Mouse (Mus musculus) spleen, adult 12 weeks (tissue): ENCODE results near the gene Nt5c1a.
"Not testable (repeated sequence)": the region's sequence is repeated elsewhere in the genome, so short reads cannot be mapped to it uniquely, and the experiment has no call there.

Experiments
- DNase-seq: peaks from one replicate; pipeline ENCODE4 v3.0.0; 2022; ENCODE audit warnings: low spot score

Nt5c1a gene

DNA sequence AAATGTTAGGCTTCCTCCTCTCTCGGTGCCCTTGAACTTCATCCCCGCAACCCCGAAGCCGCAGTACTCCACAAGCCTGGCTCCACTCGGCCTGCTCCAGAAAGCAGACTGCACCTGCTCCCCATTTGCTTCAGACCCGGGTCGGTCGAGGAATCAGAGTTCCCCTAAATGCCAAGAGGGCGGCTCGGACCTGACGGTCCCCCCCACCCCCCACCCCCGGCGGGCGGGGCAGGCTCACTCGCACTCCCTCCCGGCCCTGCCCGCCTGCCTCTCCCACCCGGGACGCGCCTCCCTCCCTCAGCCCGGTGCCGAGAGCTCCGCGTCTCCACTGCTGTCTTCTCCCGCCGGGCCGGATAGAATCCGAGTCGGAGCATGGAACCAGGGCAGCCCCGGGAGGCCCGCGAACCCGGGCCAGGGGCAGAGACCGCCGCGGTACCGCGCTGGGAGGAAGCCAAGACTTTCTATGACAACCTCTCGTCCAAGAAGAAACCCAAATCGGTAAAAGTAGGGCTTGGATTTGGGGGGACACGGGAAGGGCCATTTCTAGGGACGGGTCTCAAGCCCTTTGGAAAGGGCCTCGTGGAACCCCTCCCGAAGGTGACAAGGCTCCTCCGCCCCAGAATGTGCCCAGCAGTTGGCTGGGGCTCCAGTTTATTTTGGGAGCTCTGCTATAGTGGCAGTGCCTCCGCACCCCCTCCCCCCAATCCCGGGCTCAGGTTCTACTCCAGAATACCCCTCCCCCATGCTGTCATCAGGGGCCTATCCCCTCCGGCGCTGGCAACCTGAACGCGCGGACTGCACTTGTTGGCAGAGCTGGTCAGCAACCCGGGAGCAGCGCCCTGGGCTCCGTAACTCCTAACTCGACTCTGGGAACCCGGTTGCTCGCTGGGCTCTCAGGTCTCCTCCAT lies at the start of gene Nt5c1a:
Gene Nt5c1a (plus strand): TSS at position 319 of the 908 bp plus-strand sequence.
- no peak for DNase-seq

DNA sequence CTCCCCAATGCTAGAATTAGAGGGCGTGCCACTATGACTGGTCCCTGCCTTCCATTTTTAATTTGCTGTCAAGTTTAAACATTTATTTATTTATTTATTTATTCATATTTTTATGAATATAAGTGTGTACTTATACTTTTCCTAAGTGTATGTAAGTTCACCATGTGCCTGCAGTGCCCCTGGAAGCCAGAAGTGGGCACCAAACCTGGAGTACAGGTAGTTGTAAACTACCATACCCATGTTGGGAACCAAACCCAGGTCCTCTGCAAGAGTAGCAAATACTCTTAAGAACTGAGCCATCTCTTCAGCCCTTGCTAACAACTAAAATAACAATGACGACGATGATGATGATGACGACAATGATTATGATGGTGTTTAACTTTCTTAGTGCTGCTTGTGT lies 49.3 kb upstream of the Nt5c1a start:
- no peak for DNase-seq

DNA sequence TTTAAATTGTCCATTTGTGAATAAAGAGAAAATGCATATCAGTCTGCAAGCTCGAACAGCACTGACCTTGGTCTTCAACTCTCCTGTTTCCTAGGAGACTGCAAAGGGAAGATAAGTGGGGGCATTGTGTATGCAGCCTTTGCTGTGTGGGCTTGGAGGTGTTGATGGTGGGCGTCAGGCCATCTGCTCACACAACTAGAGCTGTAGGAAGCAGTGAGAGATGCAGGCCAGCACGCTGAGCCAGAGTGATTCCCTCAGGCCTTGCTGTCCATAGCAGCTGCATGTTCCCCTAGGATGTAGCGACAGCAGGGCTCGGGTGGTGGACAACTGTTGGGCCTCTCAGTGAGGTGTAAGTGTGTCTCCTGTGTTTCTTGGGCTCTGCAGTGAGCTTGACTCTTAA lies 48.3 kb upstream of the Nt5c1a start:
- DNase-seq, result no peak

DNA sequence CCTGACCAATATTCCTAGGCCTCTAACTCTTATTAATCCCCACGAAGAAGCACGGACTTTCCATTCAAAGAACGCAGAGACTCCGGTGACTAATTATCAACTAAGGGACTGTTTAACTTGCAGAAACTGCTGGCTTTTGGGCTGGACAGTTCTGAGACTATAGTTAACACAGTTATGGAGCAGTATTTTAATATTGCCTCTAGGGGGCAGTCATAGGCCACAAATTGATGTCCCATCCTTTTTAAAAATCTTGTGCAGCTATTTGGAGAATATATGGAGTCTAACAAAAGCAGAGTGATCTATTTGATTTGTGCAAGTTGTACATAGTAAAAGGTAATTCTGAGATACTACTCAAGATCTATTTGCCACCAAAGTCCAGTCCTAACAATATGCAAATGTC lies 46.3 kb upstream of the Nt5c1a start:
- no peak for DNase-seq

DNA sequence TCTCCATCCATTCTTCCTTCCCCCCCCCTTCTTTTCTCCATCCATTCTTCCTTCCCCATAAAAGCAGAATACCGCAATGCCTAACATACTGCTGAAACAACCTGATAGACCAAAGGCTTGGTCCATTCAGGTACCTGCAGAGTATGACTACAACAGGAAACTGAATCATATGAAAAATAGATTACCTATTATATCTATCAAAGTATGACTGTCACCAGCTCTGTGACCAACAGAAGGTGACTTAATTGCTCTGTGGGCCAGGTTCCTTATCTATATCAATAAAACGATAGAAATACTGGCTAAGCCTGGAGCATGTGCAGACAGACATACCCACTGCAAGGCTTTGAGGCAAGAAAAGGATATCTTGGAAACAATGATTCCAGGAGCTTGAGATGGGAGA lies 45.9 kb upstream of the Nt5c1a start:
- no peak for DNase-seq

DNA sequence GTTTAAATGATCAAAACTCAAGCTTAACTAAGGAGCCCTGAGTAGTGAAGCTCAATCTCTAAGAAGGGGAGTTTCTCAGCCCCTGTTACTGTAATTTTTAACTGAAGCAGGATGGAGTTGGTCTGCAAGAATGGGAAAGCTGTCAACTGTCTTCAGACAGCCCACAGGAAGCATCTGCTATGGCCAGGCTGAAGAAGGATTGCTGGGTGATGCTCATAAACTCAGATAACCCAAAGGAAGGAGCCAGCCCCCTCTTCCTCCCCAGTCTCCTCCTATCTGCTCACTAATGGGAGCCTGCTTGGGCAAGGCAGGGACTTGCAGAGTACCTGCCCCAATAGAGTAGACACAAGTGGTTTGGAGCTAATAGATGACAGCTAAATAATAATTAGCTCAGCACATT lies 45.5 kb upstream of the Nt5c1a start:
- DNase-seq, result no peak

DNA sequence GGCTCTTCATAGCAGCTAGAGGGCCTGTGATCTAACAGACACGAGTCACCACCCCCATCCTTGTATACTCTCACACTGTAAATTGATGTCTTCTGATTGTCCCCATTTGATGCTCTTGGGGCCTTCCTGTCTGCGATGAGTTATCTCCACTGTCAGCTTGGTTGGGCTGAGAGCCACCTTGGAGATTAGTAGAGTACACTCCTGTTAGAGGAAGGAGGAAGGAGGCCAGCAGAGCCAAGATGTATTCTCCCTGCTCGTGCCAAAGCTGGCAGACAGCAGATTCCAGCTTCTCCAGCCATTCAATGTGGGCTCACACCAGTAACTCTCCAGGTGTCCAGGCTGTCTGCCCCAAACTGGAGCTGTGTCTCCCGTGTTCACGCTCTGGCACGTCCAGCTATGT lies 40.7 kb upstream of the Nt5c1a start:
- DNase-seq, result no peak

DNA sequence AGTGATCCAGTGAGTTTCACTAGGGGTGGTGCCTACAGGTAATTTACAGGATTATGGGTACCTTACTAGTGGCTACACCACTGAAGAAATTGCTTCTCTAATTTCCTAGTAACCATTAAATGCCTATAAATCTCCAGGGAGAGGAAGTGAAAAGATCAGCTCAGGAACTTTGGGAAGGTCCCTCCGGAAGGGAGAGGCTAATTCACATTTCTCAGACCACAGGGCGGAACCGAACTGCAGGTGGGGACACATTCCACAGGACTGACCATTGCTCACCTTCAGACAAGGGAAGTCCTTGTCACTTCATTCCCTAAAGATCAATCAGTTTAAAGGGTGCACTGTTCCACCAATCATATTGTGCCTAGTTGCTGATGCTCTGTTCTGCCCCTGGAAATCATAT lies 40.1 kb upstream of the Nt5c1a start:
- not testable (repeated sequence) for DNase-seq

DNA sequence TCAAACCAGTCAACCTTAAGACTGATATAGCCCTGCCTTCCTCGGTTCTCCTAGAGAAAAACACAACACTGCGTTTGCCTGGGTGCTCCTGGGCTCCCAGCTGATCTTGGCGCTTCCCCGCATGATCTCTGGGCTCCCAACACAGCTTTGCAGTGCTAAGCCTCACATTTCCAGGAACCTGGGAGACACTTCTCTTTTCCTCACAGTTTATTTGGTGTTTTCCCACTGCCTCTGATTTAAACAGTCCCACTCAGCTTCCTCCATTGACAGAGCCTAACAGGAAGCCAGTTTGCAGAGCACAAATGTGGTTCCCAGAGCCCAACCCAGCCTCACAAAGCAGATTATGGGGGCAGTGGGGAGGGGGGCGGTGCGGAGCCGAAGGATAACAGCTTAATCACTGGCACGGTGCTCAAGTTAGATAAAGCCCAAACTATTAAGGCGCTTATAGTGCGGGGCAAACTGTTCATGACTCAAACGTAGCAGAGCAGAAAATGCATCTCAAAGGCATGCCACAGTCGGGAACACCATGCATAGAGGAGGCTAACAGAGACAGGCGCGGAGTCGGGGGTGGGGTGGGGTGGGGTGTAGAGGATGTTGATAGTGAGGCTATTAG lies 38.9 kb upstream of the Nt5c1a start:
- DNase-seq, result no peak

DNA sequence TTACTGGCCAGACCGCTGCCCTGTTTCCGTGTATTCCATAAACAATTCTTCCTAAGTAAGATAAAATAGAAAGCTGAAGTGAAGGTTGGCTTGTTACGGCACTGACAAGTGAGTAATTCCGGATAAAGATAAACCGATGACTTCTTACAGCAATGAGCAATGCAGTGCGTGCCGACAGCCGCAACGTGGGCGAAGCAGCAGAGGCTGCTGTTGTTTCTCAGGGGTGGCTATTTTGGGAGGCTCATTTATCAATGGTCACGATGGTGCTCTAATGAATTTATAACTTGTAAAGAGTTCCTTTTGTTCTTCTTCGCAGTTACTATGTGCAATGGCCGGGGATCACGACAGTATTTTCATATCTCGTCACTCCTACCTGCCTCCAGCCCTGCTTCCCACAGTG lies 37.1 kb upstream of the Nt5c1a start:
- no peak for DNase-seq

DNA sequence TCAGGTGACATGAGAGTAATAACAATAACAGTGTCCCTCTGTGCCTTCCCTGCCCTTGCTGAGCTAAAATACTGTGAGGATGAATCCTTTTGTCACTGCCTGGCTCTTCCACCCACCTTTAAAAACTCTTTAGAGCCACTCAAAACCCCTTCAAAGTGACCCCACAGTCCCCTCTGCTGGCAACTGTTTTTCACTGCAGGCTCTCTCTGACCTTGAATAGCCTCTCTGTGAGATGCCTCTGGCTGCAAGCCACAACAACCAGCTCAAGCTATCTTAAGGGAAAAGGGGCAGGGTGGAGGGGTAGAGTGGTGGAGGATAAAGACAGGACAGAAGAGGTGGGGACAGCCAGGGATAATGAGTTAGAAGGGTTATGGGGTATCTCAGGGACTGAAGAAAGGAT lies 29.5 kb upstream of the Nt5c1a start:
- no peak for DNase-seq

DNA sequence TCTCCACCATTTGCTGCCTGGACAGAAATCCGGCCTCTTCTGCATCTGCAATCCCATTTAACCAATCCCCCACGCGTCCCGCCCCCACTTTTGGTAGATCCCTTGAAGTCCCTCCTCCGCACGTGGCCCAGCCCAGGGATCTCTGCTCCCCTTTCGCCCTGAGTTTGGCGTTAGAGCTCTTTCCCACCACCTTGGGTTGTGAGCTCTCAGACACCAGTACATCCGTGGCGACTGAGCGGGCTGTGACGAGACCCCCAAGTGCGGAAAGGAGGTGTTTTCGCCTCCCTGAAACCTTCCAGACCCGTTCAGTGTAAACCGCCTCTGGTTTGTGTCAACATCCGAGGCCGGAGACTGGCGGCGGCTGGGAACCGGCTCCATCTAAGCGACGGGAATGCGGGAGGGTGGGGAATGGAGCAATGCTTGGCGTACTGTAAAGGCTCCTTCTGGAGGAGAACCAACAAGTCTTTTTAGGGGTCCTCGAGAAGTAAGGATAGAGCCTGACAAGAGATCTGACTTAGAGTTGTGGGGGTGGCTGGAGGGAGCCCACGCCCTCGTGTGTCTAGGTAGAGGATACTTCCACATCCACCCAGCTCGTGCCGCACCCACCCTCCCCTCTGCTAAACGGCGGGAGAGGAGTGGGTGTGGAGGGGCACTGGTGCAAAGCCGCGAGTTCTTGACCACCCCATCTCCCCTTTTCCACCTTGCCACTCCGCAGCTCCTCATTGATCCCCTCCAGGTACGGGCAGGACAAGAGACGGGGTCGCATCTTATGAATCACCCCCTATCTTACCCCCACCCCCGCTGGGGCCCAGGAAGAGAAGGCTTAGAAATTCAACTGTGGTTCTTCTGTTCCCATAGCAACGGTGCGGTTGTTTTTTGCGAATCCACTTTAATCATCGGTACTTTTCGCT lies 18.7 kb upstream of the Nt5c1a start, which contains the start of gene Hpcal4:
Gene Hpcal4 (plus strand): TSS at position 900 of the 911 bp plus-strand sequence.
- no peak for DNase-seq

DNA sequence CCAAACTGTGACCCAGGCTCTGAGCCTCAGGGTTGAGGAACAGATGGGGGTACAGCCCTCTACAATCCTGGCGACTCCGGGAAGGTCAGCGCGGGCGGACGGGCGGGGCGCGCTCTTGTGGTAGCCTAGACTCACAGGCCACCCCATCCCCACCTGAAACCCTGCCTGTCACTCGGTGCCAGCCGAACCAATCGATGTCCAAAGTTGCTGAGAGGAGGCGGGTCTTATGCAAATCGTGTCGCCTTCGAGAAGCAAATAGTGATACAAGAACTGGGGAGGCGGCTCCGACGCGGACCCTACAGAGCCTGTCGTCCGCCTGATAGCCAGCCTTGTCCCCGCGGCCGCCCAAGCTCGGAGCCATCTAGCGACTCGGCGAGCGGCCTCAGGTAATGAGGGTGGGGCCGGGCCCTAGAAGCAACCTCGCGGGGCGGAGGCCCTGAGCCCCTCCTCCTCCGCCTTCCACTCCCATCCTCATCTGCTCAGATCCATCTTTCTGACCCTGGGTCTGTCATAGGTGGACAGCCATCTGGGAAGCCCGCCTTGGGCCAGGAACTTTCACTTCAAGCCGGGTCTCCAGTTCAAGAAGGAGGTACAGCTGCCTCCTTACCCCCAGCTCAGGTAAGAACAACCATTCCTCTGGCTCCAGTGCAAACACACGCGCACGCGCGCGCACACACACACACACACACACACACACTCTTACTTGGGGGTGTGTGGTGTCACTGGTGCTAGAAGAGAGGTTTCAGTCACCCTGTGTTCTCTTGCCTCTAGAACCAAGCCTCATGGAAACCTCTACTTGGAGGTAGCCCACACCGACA lies 17.9 kb upstream of the Nt5c1a start:
- DNase-seq, result peak; percentile 18

DNA sequence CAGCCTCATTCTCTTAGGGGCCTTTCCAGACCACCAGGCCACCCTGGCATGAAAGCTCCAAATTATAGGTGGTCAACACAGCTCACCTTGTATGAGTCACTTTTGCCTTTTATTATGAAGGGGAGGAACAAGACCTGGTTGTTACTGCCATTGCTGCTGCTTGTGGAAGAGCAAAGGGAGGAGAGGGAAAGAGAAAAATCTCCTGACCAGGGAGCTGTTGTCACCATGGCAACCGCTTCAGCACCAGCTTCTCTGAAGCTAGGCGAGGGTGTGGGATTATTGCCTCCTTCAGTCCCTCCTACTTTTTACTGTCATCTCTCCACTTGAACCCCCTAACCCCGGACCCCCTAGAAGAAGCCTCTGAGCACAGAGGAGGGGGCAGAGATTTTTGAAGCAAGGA lies 16.5 kb upstream of the Nt5c1a start:
- no peak for DNase-seq

DNA sequence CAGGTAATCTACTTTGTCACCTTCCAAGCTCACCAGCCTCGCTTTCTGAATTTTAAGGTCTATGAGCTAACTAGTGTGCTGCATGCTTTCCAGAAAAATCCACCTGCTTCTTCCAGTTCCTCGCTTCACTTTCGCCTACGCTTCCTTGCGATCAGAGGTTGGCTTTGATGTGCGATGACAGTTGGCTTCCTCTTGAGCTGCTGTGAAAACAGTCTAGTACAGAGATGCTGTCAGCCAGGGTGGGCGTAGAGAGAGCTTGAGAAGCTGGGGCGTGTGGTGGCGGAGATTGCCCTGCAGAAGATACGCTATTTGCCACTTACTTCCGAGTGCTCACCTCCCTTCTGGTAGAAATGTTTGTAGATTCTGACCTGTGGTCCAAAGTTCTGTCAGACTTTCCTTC lies 9.0 kb upstream of the Nt5c1a start:
- no peak for DNase-seq

DNA sequence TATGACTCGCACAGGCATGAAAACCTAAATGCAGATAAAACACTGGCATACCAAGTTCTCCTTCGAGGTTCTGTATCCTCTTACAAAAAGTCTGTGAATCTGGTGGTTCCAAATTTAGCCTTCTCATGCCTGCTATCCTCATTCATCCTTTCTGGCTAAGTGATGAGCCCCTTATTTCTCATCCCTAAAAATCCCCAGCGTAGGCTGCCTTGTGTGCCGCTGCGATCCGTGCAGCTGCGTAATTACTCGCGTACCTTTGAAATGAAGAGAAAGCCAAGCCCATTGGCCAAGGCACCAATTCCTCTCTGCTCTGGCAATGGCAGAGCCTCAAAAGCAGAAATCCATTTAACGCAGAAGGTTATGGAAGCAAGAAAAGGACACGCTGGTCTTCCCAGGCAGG lies 7.5 kb upstream of the Nt5c1a start:
- DNase-seq, result no peak

DNA sequence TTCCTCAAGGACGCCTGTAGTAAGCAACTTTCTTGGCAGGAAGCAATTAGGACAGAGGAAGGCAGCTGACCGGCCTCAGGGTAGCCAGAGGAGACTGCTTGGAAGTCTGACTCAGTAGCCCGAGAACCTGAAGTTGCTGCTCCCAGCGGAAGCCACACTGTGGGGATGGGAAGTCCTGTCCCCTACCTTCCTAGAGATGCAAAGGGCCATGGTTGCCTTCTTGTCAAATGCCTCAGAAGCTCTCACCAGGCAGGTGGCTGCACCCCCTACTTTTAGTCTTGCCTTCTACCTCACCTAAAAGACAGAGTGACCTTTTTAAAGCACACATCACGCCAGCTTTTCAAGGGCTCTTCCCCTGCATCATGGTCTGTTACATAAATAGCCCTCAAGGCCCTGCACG lies 4.6 kb upstream of the Nt5c1a start:
- no peak for DNase-seq

DNA sequence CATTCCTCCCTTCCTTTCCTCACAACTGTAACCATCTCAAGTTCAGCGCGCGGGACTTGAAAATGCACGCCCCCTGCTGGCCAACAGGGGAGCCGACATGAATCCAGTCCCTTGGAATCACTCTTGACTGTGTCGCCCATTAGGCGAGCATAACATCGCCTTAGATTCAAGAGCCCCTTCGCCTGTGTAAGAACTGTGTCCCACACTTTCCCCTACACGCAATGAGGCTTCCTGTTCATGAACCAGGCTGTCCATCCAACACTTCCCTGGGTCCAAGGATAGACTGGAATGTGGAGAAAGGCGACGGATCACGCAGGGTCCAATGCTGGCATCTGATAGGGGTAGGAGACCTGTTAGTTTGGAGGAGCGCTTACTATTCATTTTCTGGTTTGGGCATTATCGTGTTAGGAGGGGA lies 526 bp upstream of the Nt5c1a start:
- DNase-seq, result no peak

DNA sequence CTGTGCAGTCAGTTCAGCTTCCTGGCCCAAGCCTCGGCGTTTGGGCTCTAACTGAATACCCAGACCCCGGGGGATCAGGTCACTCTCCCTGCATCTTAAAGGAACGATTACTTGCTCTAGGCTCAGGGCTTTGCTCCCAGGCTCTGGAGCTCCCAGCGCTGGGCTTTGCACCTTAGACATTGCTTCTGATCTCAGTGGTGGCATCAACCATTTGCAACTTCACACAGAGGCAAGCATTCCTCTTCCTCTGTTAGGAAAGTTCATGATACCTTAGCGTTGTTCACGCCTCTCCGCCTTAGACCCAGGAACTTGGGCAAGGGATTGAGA lies 753 bp downstream of the Nt5c1a start:
- no peak for DNase-seq

DNA sequence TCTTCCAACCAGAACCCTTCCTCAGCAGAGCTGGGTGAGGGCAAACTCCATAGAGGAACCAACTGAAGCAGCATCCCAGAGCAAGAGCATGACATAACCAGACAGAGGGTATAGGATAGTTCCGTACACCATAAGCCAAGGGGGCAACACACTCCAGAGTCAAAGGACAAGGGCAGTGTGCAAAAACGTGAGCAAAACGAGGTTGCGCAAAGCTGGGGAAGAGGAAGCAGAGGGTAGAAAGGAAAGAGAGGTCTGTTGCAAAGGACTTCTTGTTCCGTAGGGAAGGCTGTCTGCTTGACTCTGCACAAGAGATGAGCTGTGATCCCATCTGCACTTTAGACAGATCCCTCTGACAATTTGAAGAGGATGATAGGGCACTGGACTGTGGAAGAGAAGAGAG lies 6.0 kb downstream of the Nt5c1a start:
- no peak for DNase-seq

DNA sequence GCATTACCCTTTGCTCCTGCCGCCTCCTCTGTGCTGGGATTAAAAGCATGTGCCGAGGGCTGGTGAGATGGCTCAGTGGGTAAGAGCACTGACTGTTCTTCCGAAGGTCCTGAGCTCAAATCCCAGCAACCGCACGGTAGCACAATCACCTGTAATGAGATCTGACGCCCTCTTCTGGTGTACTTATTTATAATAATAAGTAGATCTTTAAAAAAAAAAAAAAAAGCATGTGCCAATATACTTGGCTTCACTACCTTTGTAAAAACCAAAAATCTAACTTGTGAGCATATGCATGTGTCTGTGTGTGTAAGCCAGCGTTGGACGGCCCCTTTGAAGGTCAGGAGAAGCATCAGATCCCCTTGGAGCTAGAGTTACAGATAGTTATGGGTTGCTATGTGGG lies 9.7 kb downstream of the Nt5c1a start:
- no peak for DNase-seq

DNA sequence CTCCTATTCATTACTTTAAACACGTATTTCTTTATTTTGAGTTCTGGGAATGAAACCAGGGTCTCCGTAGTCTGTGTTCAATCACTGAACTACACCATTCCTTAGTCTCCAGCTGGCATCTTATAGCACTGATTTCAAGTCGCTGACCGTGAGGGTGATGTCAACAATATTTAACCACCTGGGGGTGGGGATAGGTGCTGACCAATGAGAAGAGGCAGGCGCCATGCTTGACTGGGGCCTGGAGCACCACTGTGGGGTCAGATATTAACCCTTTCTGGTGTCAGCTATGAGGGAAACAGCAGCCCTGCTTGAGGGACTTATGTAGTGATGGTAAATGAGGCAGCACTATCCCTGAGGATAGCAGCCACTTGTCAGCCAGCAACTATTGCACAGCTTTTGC lies 10.1 kb downstream of the Nt5c1a start:
- DNase-seq, result no peak
